Mouse (Mus musculus) 416B (cell line): ENCODE data around the gene Calcoco1.
A peak's percentile ranks its signal among the peaks of the same experiment; 100 is the strongest.

Experiments used
- DNase-seq: peaks from one replicate; pipeline ENCODE4 v3.0.0; 2011; ENCODE audit warnings: low read depth

Calcoco1 gene

DNA sequence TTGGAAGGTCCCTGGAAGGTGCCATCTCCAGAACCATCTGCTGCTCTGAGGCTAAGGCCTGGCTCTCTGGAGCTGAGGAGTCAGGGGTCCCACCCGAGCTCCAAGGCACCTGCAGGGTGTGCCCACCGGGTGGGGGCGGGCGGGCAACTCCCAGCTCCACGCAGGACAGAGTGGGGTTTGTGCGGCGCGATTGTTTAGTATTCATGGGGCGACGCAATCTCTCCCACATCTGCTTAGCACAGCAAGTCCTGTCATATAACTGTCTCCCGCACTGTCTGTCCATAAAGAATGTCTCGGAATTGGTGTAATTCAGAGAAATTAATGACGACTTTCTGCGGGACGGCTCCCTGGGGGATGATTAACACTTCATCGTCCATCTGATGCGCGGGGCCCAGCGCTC is 15.1 kb upstream of the Calcoco1 start:
- no peak for DNase-seq

DNA sequence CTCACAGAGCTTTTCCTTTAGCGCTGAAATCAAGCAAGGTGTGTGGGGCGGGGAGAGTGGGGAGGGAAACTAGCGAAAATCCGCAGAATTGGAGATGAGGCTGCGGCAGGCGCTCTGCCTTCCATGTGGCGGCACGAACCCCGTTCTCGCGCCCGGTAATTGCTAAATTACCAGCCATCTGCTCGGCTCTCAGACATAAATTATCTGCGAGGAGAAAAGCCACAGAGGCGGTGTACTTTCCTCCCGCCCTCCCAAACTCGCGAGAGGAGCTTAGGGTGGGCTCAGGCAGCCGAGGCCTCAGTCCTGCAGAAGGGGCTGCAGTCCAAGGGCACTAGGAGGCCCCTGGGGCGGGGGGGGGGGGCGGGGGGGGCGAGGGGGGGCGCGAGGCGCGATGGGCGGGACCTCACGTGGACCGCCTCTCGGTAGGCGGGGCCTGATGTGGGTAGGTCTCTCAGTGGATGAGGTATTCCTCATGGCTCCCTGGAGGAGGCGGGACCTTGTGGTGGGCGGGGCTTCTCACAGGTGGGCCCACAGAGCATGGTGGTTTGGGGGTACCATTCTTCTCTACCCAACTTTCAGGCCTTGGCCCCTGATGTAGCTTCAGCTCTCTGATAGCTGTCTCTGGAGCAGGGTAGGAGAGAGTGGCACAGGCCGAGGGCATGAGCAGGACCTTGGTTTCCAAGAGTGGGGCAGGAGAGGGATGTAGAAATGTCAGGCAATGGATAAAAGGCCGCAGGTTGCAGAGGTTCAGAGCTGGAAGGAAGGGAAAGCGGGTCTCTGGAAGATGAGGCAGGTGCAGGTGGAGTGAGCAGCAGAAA is 14.4 kb upstream of the Calcoco1 start:
- no peak for DNase-seq

DNA sequence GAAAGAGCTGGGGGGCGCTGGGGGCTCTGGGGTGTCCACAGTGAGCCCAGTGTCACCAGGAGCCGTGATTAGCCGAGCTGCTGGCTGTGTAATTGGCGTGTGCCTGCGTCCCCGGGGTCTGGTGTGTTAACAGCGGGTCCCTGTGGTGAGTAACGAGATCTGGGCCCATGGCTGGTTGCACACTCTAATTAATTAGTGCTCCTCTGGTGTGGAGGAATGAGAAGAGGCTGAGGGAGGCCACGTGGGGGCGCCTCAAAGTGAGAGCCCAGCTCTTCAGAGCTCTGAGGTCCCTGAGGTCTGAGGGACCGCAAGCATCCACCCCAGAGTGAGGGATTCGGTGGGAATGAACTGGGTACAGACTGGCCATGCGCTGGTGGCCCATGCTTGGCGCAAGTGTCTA is 13.1 kb upstream of the Calcoco1 start:
- DNase-seq, result peak; percentile 13

DNA sequence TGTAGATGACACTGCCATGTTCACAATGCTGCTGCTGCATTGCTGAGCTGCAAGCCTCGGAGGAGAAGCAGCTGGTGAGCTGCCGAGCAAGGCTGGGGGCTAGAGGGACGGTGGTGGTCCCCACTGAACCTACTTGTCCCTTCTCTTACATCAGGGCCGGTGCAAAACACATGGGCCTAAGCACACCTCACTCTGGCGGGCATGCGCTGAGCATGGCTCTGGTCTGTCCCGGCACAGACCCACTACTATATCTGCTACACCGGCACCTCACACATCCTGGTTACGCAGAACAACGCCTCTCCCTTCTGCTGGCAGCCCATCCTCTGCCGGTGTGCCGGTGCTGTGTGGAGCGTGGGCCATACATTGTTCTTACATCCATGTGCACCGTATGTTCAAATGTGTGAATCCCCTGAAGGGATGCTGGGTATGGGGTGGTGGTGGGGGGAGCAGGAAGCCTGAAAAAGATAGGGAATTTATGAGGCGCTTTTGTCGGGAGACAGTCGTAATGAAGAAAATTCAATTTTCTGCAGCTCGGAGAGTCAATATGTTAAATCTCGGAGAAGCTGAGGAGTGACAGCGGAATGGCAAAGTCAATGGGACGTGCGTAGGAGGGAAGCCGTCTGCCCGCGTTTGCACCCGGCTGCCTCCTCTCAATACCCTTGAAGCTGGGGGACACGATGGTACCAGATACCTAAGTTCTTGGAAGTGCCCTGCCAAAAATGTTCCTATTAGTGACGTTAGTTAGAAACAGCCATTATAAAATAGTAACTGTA is 12.0 kb upstream of the Calcoco1 start:
- DNase-seq, result no peak

DNA sequence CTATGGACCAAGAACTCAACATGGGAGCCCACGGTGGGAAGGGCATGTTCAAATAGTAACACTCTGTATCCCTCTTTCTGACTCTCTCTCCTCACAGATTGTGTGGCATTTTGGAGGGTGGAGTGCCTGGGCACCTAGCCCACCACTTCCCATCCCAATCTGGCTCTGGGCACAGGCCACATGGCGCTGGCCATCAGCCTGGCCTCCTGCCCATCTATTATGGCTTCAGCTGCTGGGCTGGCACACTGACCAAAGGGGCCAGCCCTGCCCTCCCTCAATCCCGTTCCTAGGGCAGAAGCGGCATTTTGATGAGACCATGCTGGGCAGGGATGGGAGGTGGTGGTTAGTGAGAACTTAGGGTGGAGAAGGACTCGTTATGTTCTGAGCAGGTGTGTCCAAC is 11.3 kb upstream of the Calcoco1 start:
- no peak for DNase-seq

DNA sequence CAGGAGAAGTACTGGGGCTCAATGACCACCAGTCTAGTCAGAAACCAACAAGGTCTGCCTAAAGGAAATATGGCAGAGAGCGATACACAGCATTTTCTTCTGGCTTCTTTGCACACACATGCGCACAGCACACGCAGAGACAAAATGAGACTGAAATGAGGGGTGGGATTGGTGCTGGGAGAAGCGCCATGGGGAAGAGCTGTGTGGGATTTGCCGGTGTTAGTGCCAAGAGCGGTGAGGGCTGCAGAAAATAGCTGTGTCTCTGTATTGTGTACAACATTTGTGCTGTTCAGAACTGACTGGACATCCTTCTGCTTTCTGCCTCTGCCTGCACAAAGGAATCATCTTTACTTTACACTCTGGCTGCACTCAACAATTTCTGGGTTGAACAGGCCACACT is 10.4 kb upstream of the Calcoco1 start:
- DNase-seq, result no peak

DNA sequence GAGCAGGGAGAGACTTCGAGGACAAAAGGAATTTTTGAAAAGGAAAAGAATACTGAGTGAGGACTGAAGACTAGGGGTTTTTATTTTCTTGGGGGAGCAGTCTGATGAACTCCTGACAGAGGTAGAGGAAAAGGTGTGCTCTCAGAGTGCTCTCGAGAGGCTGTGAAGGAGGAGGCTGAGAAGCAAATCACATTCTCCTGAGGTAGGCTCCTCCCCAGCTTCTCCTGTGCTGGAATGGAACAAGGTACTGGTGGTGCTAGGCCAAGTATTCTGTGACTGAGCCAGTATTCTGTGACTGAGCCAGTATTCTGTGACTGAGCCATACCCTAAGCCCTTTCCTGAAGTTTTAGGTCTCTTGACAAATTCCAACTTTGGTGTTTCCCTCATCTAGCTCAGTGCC is 6.0 kb upstream of the Calcoco1 start:
- DNase-seq, result no peak

DNA sequence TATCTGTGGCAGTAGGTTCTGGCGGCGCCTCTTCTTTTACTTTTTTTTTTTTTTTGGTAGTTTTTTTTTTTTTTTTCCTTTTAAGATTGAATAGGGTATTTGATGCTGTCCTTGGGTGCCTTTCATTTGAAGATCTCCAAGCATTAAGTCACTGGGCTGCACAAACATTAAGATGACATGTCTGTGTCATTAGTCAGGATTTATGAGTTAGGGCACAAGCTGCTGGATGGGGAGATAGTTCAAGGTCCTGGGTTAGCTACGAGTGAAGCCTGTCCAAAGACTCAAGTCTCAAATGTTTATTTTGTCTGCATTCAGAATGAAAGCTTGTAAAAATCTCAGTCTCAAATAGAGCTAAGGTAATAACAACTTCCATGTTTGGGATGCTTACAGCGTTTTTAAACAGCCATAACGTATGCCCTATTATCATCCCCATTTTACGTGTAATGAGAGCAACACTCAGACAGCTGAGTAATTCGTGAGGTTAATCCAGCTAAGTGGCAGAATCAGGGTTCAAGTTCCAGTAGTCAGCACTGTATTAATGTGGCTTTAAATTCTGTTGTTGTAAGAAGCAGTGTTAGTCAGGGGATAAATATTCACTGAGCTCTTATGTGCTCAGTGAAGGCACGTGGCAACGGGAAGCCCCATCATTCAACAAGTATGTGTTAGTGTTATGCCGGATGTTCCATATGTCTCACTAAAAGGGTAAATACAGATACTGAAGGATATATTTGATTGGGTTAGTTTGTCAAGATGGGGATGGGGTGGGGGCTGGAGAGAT is 1.6 kb upstream of the Calcoco1 start:
- no peak for DNase-seq

DNA sequence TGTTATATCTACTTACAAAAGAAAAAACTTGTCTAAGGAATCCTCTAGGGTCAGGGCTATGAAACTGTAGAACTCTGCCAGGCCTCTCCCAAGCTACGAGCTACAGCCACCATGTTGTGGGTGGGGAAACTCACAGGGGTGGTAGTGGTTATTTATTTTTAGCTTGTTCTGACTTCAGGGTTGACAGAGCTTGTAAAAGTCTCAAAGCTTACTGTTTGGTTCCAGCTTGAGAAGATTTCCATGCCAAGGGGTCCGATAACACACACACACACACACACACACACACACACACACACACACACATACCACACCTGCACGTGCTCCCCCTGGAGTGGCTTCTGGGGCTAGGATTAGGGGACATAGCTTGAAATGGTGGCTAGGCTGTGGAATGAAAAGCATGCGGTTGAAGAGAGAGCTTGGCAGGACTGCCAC is 538 bp upstream of the Calcoco1 start:
- DNase-seq, result no peak

DNA sequence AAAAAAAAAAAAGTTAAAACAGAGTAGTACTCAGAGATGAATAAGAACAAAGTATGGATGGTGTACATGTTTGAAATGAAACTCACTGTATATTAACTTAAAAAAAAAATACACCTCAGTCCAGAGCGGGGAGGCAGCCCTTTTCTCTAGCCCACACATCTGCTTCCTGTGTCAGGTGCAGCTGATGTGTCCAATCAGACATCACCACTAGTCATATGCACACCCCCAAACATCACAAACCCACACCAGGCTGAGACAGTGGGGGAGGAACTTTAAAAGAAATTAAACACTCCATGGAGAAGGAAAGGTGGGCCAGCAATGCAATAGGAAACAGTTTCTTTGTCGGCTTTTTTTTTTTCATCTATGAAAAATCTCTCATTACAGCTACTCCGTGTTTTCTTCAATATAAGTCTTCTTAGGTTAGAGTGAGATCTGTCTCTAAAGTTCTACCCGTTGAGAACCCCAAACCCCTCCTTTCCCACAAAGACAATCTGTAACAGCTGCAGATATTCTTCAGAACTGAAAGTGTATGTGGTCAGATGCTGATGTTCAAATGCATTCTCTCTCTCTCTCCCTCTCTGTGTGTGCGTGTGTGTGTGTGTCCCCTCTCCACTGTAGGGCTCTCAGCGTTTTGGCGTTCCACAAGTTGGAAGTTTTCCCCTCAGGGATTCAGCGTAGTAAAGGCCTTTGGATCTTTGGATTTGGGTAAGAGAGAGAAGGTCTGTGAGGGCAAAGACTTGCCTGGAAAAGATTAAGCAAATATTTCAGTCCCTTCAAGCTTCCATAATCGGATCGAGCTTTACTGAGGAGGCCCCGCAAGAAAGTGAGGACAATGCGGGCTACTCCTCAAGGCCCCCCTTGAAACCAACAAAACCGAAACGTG is 721 bp downstream of the Calcoco1 start:
- DNase-seq, result peak; percentile 51

DNA sequence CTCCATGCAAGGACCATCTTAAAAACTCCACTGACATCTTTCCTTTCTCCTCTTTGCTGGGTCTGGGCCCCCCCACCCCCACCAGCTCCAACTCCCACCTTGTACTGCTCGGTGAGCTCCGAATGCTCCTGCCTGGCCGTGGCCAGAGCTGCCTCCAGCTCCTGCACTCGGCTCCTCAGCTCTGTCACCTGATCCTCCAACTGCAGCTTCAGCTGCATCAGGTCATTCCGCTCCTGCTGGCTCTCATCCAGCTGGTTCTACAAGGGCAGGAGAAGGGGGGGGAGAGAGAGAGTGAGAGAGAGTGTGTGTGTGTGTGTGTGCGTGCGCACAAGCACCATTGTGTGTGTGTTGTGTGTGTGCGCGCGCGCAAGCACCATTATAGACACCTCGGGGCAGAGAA is 5.8 kb downstream of the Calcoco1 start:
- no peak for DNase-seq

DNA sequence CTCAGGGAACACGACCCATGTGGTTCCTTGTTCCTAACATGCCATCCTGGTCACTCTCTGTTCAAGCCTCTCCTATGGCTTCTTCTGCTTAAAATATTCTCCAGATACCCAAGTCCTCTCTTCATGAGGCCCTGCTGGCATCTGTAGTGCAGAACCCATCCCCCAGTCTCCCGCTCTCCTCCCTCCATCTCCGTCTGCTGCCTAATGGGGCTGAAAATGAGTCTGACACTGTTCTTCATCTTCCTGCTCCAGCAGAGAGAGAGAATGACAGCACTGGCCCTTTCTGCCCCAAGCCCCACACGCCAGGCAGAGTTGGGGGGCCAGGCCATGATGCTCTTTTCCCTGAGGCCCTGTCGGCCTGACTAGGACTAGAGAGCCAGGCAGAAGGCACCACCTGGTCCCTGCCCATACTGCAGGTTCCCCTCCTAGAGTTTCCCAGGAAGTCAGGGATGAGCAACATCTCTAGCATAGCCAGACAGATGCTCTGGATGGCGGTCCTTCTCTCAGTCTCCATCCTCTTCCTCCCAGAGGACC is 14.2 kb downstream of the Calcoco1 start:
- DNase-seq, result no peak

DNA sequence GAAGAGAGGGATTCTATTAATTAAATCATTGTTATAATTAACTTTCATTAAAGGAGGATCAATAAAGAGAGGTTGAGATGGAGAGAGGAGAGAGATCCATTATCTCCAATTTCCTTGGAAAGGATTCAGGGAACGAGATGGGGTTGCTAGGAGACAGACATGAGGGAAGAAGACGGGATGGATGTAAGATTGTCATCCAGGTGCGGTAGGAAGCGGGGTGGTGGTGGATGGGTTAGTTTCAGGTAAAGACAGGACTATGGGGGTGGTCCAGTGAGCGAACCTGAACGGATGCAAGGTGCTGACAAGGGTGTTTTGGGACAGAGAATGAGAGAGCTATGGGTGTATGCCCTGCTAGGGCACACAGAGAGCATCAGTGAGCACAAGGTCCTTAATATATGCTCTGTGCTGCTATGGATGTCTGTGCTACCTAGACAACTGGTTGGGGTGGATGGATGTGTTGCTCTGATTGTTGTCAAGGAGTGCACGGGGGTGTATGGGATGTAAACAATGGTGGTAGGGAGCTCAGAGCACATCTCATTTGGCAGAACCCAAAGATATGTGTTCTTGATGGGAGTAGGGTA is 16.0 kb downstream of the Calcoco1 start:
- DNase-seq, result no peak

DNA sequence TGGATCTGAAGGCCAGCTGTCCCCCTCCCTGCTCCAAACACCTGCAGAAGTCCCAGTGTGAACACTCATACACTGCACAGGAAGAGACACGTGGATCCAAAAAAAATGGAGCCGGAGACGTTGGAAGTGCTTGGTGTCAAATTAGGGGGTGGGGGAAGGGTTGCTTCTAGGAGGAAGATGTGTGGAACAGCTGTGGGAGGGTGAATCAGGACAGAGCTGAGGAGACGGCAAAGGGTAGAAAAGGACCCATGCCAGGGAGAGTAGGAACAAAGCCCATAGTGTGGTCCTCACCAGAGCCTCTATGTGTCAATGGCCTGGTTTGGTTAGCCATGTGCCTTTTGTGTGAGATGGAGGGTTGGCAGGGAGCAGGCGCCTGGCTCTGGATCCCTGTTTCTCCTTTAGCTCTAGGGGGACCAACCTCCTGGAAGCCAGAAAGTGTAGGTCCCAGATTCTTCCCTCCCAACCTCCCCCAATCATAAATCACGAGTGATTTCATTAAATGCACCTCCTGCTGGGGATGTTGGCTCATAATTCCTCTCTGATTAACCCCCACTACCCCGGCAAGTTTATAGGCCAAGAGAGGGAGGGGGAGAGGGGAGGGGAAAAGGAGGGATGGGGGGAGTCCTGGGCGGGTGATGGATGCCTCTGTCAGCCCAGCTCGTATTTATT is 16.6 kb downstream of the Calcoco1 start:
- no peak for DNase-seq

DNA sequence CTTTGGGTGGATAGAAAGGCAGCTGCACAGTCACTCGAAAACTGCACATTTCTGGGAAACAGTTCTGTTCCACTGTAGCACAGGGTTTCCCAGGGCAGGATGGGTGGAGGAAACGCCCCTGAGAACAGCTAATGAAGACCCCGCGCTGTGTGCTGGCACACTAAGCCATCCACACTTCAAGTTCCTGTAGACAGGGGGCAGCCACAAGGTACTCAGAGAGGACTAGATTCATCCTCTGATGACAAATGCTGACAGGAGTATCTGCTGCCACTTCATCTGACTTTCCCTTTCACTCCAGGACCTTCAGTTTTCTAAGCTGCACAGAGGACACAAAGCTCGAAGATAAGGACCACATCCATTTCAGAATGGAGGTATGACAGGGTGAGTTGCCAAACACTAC is 17.2 kb downstream of the Calcoco1 start:
- DNase-seq, result no peak

DNA sequence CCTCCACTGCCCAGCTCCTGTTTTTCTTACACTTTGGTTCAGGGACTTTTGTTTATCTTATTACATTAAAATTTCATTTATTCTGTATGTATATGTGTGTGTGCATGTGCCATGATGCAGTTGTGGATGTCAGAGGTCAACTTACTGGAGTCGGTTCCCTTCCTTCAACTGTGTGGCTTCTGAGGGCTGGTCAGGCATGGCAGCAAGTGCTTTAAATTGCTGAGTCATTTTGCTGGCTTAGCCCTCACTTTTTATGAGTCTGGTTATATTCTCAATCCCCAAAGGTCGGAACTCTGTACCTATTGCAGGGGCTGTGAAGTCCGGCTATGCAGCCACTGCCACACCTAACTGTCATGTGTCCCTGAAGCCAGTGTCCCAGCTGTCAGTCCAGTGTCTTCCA is 19.0 kb downstream of the Calcoco1 start:
- DNase-seq, result peak; percentile 70

DNA sequence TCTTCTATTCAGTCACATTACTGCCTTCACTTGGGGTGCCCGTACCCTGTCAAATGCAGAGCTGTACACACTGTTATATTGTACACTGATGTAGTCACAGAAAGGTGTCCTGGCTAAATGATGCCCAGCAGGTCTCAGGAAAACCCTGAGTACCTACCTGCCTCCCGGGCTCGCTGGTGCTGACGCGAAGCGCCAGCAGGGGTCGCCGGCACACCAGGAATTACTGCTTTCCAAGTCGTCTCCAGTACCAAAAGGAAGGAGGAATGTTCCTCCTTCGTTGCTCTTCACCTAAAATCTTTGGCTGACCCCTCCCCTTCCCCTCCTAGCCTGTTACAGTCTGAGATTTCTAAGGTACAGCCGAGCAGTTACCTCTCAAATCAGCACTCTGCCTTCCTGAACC is 23.8 kb downstream of the Calcoco1 start:
- peak; percentile 64 for DNase-seq

DNA sequence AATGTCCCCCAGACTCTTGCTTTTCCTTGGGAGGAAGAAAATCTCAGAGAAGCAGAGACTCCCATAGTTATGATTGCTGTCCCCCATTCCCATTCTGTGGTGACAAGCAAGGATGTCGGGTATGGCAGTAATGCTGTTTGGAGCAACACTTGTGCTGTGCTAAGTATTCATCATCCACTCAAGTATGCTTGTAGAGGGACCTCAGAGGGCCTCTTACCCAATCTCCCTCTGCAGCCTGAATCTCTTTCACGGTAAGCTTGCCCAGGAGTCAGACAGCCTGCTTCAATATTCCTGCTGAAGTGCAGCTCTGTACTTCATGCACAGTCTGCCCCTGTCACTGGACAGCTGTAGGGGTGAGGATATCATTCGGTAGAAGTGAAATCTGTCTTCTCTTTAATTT is 25.1 kb downstream of the Calcoco1 start:
- DNase-seq, result no peak

DNA sequence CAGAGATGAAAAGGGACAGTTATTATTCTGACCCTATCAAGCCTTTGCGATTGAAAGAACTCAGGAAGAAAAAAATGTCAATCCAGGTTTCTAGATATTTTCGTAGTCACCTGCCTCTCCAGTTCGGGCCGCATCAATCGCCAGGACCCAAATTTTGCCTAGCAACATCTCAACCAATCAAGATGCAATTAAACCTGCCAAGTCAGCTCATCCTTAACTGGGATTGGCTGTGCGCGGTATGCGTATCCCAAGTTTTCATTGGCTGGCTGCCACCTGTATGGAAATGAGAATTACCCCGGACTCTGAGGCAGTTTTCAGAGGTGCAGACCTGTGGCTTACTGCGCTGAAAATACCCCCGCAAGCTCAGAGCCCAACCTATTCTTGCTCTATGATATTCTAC is 28.4 kb downstream of the Calcoco1 start:
- no peak for DNase-seq

DNA sequence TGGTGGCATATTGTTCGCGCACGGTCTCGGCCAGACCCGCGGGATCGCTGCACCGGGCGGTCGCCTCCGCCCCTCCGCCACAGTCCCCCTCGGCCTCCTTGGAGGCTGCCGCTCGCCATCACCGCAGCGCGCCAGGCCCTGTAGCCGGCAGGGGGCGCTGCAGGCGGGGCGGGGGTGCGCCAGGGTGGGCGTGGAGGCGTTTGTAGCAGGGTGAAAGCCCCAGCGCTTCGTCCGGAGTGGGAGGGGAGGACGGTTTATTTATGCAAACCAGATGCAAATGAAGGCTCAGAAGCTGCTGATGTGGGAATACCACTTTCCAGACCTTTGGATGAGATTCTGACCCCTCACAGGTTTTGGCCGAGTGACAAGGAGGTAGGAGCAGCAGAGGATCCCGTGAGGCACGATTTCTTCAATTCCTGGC is 29.0 kb downstream of the Calcoco1 start:
- no peak for DNase-seq
